Mouse (Mus musculus) CH12.LX (cell line): ENCODE data around the gene Nhej1. TPM values are rescaled to one million over a fixed set of nuclear protein-coding genes. Genes with fewer than 3 reads are reported as not detected.

Experiments used
- DNase-seq: peaks from one replicate; pipeline ENCODE4 v3.0.0-alpha.2; 2013; ENCODE audit errors: extremely low read depth
- H3K27ac ChIP-seq: 2 replicates; pipeline ENCODE4 v1.5.1; 2012; ENCODE audit warnings: low read depth, mild to moderate bottlenecking, control low read depth, moderate library complexity; ENCODE audit not compliant: insufficient read depth
- H3K27me3 ChIP-seq: replicated peaks from 2 replicates; pipeline ENCODE3; 2012; ENCODE audit warnings: inconsistent platforms
- H3K36me3 ChIP-seq, 2 experiments: replicated peaks in 1 of 2; 2 replicates each; pipeline versions ENCODE3 to v1.6.1; 2012; ENCODE audit warnings: inconsistent platforms in 1 of 2, low read length in 1 of 2, mild to moderate bottlenecking in 1 of 2, mixed read lengths in 1 of 2, moderate library complexity in 1 of 2; ENCODE audit not compliant: control insufficient read depth in 1 of 2, insufficient read depth in 1 of 2
- H3K4me1 ChIP-seq, 2 experiments: 2 replicates each; pipeline ENCODE4 v1.6.1; 2012; ENCODE audit warnings: inconsistent platforms in 1 of 2, moderate library complexity in 1 of 2; ENCODE audit not compliant: insufficient read depth in 2 of 2, control insufficient read depth in 1 of 2
- H3K4me2 ChIP-seq: 2 replicates; pipeline ENCODE4 v1.6.1; 2012; ENCODE audit warnings: low read depth, mild to moderate bottlenecking, control low read depth; ENCODE audit not compliant: poor library complexity, insufficient read depth, severe bottlenecking
- H3K4me3 ChIP-seq, 3 experiments: fragments of 150-350 bp in 1 of 3; sonication (generic) in 1 of 3; replicated peaks in 1 of 3; 2 replicates each; pipeline versions ENCODE3 to v1.5.1; 2011 to 2012; ENCODE audit warnings: low read depth in 2 of 3, low read length in 2 of 3, mild to moderate bottlenecking in 2 of 3, moderate library complexity in 2 of 3, control low read depth in 1 of 3, improper control_type of control experiment in 1 of 3, inconsistent platforms in 1 of 3, mixed read lengths in 1 of 3; ENCODE audit not compliant: poor library complexity in 1 of 3
- H3K79me2 ChIP-seq: replicated peaks from 2 replicates; pipeline ENCODE4 v1.6.1; 2012; ENCODE audit warnings: mild to moderate bottlenecking, moderate library complexity; ENCODE audit not compliant: control insufficient read depth, poor library complexity, insufficient read depth, severe bottlenecking; ENCODE audit errors: extremely low read depth
- H3K9ac ChIP-seq: 2 replicates; pipeline ENCODE4 v1.6.1; 2012; ENCODE audit warnings: low read depth, mild to moderate bottlenecking, control low read depth, moderate library complexity; ENCODE audit not compliant: insufficient read depth
- H3K9me3 ChIP-seq: replicated peaks from 2 replicates; pipeline ENCODE3; 2012; ENCODE audit warnings: low read length, inconsistent platforms, mixed read lengths
- CHD2 ChIP-seq: IDR thresholded peaks from 2 replicates; pipeline ENCODE4 v1.6.1; 2011; ENCODE audit warnings: low read length, improper control_type of control experiment
- EP300 ChIP-seq: IDR thresholded peaks from 2 replicates; pipeline ENCODE4 v1.6.1; 2011; ENCODE audit warnings: low read length, improper control_type of control experiment
- ETS1 ChIP-seq: conservative IDR thresholded peaks from 2 replicates; pipeline ENCODE4 v1.6.1; 2012; ENCODE audit warnings: low read depth, mild to moderate bottlenecking, inconsistent platforms, low read length, improper control_type of control experiment, moderate library complexity
- HCFC1 ChIP-seq: IDR thresholded peaks from 2 replicates; pipeline ENCODE4 v1.6.1; 2012; ENCODE audit warnings: low read depth, mild to moderate bottlenecking, inconsistent platforms, low read length, improper control_type of control experiment
- JUND ChIP-seq: conservative IDR thresholded peaks from 2 replicates; pipeline ENCODE4 v1.6.1; 2011; ENCODE audit warnings: low read depth, low read length, improper control_type of control experiment
- KAT2A ChIP-seq: IDR thresholded peaks from 2 replicates; pipeline ENCODE4 v1.6.1; 2012; ENCODE audit warnings: low read length, improper control_type of control experiment, inconsistent platforms; ENCODE audit not compliant: insufficient replicate concordance
- MEF2A ChIP-seq: IDR thresholded peaks from 2 replicates; pipeline ENCODE4 v1.6.1; 2014; ENCODE audit warnings: low read depth, mild to moderate bottlenecking, inconsistent platforms, low read length, improper control_type of control experiment, borderline replicate concordance
- MXI1 ChIP-seq: IDR thresholded peaks from 2 replicates; pipeline ENCODE4 v1.6.1; 2011; ENCODE audit warnings: mild to moderate bottlenecking, low read depth, low read length, improper control_type of control experiment
- NRF1 ChIP-seq: IDR thresholded peaks from 2 replicates; pipeline ENCODE4 v1.6.1; 2014; ENCODE audit warnings: low read depth, mild to moderate bottlenecking, inconsistent platforms, low read length, improper control_type of control experiment, moderate library complexity
- POLR2AphosphoS2 ChIP-seq: IDR thresholded peaks from 2 replicates; pipeline ENCODE4 v1.6.1; 2011; ENCODE audit warnings: low read depth, low read length, improper control_type of control experiment
- RAD21 ChIP-seq: IDR thresholded peaks from 2 replicates; pipeline ENCODE4 v1.6.1; 2011; ENCODE audit warnings: low read depth, mild to moderate bottlenecking, low read length, improper control_type of control experiment, moderate library complexity
- SIN3A ChIP-seq: IDR thresholded peaks from 2 replicates; pipeline ENCODE4 v1.6.1; 2012; ENCODE audit warnings: low read length, improper control_type of control experiment, inconsistent platforms
- SMC3 ChIP-seq: IDR thresholded peaks from 2 replicates; pipeline ENCODE4 v1.6.1; 2011; ENCODE audit warnings: low read depth, low read length, improper control_type of control experiment
- USF2 ChIP-seq: conservative IDR thresholded peaks from 2 replicates; pipeline ENCODE4 v1.6.1; 2011; ENCODE audit warnings: low read depth, low read length, improper control_type of control experiment
- ZNF384 ChIP-seq: IDR thresholded peaks from 2 replicates; pipeline ENCODE4 v1.6.1; 2012; ENCODE audit warnings: low read depth, low read length, improper control_type of control experiment, inconsistent platforms
- dilution Hi-C: fragments of 300-500 bp; cut with MboI; formaldehyde crosslinking; loops from 2 replicates; pipeline ENCODE4 v1.14.3; 2020; ENCODE audit warnings: low sequenced_read_pairs; ENCODE audit not compliant: extremely low pct_unique_long_range_greater_than_20kb, extremely low pct_ligation_motif_present
- in situ Hi-C: fragments of 300-500 bp; cut with MboI; formaldehyde crosslinking; loops from 3 replicates; pipeline ENCODE4 v1.14.3; 2019; ENCODE audit warnings: low sequenced_read_pairs, low pct_ligation_motif_present, low pct_unique_long_range_greater_than_20kb, mixed read lengths
- polyA plus RNA-seq: library from polyadenylated mRNA; unstranded; fragments of >175 nt; gene quantifications from 2 replicates; pipeline ENCODE4 v1.2.1, GENCODE M21; 2012; ENCODE audit warnings: low read depth; ENCODE audit not compliant: insufficient read length
- total RNA-seq, 2 experiments: library from RNA; depleted of rRNA; stranded (reverse); fragments of 300-350 nt in 1 of 2; fragments of >200 nt in 1 of 2; gene quantifications; 2 replicates each; pipeline ENCODE4 v1.2.3; 2012 to 2014

Gene Nhej1
- total and polyA plus RNA-seq, 3 experiments = 2.8 to 4.0 (median 3.7) TPM

- Histone ChIP-seq H3K4me2 (no peak overlapping the region), H3K9ac (no peak overlapping the region), H3K79me2 (no peaks in the 10 kb centered on the region), H3K36me3 (no peaks in the 10 kb centered on the region), H3K9me3 (no peaks in the 10 kb centered on the region), H3K27me3 (peaks cover 92% of the 10 kb centered on the region), H3K4me3 (no peak overlapping the region), H3K4me1 (no peaks in the 10 kb centered on the region), H3K27ac (no peak overlapping the region)
- in situ Hi-C loops = loop anchor here (25.0 kb wide), 2 partner anchors 320 to 520 kb away; partner anchors contain the start of genes Asic4 and Ptprn
- dilution Hi-C loops = no loop called here
- DNase-seq = no peak
- TF ChIP-seq POLR2AphosphoS2 = no peak
- TF ChIP-seq RAD21 = no peak
- TF ChIP-seq ETS1 = no peak
- TF ChIP-seq SIN3A = no peak
- TF ChIP-seq MEF2A = no peak
- no peak for TF ChIP-seq KAT2A
- no peak for TF ChIP-seq CHD2
- no peak for TF ChIP-seq USF2
- TF ChIP-seq JUND = no peak
- no peak for TF ChIP-seq EP300
- TF ChIP-seq ZNF384 = no peak
- no peak for TF ChIP-seq MXI1
- no peak for TF ChIP-seq NRF1
These were observed 183.2 kb downstream of the Nhej1 start for GRCm38 (mm10) chr1:74941651-74942360.

GRCm38 (mm10) chr1:74939762-74940161 is 185.2 kb downstream of the Nhej1 start:
- Histone ChIP-seq H3K4me2 (no peak overlapping the region), H3K27ac (no peak overlapping the region), H3K36me3 (no peaks in the 10 kb centered on the region), H3K79me2 (no peaks in the 10 kb centered on the region), H3K9me3 (no peaks in the 10 kb centered on the region), H3K9ac (no peak overlapping the region), H3K4me3 (no peak overlapping the region), H3K4me1 (no peaks in the 10 kb centered on the region), H3K27me3 (peaks cover 89% of the 10 kb centered on the region)
- TF ChIP-seq SMC3 = no peak
- TF ChIP-seq CHD2 = peak; percentile 12; the same call in 1 of the 2 replicates
- TF ChIP-seq MXI1 = peak; percentile 50; the same call in 1 of the 2 replicates
- TF ChIP-seq SIN3A = no peak
- TF ChIP-seq HCFC1 = no peak
- in situ Hi-C loops = loop anchor here (25.0 kb wide), 2 partner anchors 323 to 523 kb away; partner anchors contain the start of genes Asic4 and Ptprn
- no peak for DNase-seq
- dilution Hi-C loops = no loop called here
